Mouse (Mus musculus): ENCODE results near the gene Fcrla. TPM values are rescaled to one million over a fixed set of nuclear protein-coding genes. Genes with fewer than 3 reads are reported as not detected.

The Fcrla gene
- total RNA-seq, 2 experiments from 2014 or later = 0.20 TPM; not detected in 1

DNA sequence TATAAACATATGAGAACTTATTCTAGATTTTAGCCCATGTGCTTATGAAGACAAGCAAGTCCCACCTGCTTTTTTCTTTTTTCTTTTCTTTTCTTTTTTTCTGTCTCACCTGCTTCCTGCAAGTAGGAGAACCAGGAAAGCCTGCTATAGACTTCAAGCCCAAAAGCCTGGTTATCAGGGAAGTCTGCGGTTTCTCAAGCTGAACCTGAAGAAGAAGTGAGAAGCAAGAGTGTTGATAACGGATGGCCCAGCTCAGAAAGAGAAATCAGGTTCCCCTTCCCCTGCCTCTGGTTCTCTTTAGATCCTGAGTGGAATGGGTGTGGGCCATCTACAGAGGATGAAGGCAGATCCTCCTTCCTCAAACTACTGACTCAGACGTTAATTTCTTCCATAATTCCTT, 4.7 kb upstream of the Fcrla start:
- intact Hi-C loops (cut with DNase I) = no loop called here
- no peak for DNase-seq

GRCm38 (mm10) chr1:170929245-170929644, 1.9 kb upstream of the Fcrla start:
- intact Hi-C loops (cut with DNase I) = no loop called here
- no peak for DNase-seq

GRCm38 (mm10) chr1:170928467-170928866, 1.1 kb upstream of the Fcrla start:
- no peak for DNase-seq
- intact Hi-C loops (cut with DNase I) = no loop called here

- intact Hi-C loops (cut with DNase I) = no loop called here
- no peak for DNase-seq
Measured at GRCm38 (mm10) chr1:170926941-170927340, 442 bp downstream of the Fcrla start.

DNA sequence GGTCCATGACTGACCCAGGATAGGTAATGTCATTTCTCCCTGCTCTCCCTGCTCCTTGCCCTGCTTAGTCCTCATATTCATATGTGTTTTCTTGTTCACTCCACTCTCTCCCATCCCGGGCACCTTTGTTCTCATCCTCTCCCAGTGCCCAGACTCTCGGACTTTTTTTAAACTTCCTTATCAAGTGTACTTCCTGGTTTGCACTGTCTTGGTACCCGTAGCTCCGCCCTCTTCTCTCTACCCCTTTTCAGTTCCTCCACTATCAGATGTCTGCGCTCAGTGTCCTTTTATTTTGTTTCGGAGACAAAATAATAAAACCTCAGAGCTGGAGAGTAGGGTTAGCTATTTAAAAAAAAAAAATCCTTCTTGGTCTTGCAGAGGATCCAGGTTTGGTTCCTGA, 2.9 kb downstream of the Fcrla start:
- no peak for DNase-seq
- intact Hi-C loops (cut with DNase I) = no loop called here

DNA sequence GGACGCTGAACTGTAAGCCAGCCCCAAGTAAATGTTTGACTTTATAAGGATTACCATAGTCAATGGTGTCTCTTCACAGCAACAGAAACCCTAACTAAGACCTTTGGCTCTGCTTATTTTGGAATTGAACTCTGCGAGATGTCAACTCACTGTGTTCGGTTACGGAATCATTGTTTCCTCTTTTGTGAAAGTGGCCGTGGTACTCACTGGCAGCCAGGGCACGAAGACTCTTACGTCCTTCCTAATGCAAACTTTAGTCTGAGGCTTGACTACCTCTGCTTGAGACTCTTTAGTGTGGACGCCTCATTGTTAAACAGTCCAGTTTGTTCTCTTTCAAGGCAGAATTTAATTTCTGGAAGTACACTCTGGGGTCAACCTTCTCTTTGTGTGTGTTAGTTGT, 8.1 kb downstream of the Fcrla start:
- intact Hi-C loops (cut with DNase I) = no loop called here
- no peak for DNase-seq

- DNase-seq = no peak
Measured at GRCm38 (mm10) chr1:170915657-170916056, 11.7 kb downstream of the Fcrla start.

DNA sequence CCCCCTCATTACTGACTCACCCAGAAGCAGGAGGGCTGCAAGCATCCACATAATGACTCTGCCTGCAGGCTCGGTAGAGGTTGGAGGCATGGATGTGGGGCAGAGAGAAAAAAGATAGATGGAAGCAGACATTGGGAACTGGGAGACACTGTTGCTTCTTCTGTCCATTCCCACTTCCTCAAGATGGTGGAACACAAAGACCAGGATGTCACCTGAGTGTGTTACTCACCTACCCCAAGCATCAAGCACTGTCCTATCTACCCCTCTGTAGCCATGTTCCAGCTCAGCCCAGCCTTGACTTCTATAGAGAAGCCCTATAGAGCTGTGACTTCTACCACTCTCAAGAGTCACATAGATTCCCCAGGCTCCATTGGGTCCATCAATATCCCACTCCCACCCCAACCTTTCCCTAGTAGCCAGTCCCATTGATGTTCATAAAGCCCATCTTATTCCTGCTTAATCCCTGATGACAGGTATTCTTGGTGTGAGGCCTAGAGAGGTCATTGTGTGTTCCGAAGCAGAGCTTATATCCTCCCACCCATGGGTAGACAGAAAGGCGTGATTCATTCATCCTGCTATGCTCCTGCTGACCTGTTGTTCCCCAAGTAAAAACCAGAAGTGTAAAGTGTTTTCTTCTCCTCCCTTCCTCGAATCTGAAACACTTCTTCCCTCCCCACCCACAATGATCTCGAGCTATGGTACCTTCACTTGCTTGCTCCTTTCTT, 14.3 kb downstream of the Fcrla start, which contains the start of gene Fcrlb:
Fcrlb (minus strand) TSS at position 51 of the 725 bp plus-strand sequence.
- no peak for DNase-seq
- intact Hi-C loops (cut with DNase I) = no loop called here

More at GRCm38 (mm10) chr1:170915657-170916056, 11.7 kb downstream of the Fcrla start:
- intact Hi-C loops (cut with DNase I) = no loop called here

DNA sequence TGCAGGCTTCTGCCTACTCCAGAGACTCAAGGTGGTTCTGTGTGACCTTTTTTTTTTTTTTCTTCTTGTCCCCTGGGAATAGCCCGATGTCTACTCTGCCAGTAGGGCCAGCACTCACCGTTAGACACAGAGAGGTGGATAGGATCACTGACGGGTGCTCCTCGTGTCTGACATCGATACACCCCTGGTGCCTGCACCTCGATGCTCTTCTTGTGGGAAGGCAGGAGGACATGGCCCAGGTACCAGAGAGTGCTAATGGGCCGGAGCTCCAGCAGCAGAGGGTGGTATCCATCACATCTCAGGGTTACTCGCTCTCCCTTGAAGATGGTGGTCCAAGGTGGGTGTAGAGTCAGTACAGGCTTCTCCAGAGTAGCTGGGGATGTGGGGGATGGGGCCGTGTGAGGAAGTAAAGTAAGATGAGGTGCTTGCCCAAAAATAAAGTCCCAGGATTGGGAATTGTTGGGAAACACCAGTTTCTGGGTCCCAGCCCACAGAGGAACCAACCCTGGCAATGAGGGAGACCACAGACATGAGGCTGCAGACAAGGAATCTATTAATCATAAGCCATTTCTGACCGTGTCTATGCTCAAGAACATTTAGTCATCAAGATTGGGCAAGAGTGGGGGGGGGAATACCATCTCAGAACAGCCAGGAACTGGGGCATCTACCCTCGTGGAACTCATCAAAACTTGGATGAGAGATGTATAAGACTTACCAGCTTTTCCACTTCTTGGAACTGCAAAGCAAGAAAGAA, 15.3 kb downstream of the Fcrla start:
- intact Hi-C loops (cut with DNase I) = no loop called here
- DNase-seq = no peak

GRCm38 (mm10) chr1:170908341-170908740, 19.0 kb downstream of the Fcrla start:
- intact Hi-C loops (cut with DNase I) = no loop called here
- DNase-seq = no peak

GRCm38 (mm10) chr1:170907456-170908191, 19.8 kb downstream of the Fcrla start:
- DNase-seq = no peak
- intact Hi-C loops (cut with DNase I) = no loop called here

DNA sequence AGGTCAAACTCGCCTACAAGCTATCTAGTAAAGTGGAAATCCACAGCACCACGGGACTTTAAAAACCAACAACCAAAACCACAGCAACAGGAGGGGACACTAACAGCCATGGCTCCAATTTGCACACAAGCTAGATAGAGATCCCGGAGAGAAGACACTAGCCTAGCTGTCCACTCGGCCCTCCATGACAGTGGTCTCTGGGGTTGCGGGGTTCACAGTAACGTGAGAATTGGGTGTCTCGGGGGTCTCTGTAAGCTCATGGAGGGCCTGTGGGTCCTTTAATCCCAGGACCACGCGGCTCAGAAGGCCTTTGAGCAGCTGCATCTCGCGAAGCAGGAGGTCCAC, 20.3 kb downstream of the Fcrla start:
- intact Hi-C loops (cut with DNase I) = no loop called here
- no peak for DNase-seq

- intact Hi-C loops (cut with DNase I) = loop anchor here (2.0 kb wide), 1 partner anchor 91 kb away; no protein-coding TSS in a partner anchor
- no peak for DNase-seq
Measured at GRCm38 (mm10) chr1:170903485-170903884, 23.9 kb downstream of the Fcrla start.

DNA sequence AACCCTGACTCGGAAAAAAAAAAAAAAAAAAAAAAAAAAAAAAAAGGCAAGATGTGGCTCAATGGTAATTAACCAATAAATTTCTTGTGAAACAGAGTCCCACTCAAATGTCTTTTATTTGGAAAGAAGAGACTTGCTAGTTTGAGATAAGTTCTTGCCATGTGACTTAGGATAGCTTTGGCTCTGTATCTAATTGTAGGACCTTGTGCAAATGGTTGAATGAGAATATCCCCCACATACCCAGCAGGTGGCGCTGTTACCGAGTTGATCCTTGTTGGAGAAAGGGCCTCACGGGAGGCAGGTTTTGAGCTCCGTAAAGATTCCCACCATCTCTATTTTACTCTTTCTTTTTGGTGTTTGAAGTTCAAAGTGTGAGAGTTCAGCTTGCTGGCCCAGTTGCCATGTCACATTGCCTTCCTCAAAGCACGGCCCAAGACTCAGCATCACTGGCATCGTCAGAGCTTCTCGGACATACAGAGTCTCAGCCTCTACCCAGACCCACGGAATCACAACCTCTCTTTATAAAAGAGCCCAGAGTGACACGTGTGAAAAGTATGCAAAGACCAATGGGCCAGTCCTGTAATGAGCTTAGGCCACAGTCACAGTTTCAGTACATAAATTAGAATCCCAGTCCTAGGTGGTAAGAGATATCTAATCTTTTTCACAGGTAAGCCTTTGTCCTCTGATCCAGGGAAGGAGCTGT, 25.7 kb downstream of the Fcrla start:
- intact Hi-C loops (cut with DNase I) = loop anchor here (2.0 kb wide), 1 partner anchor 93 kb away; no protein-coding TSS in a partner anchor
- DNase-seq = peak; percentile 53 to 64

DNA sequence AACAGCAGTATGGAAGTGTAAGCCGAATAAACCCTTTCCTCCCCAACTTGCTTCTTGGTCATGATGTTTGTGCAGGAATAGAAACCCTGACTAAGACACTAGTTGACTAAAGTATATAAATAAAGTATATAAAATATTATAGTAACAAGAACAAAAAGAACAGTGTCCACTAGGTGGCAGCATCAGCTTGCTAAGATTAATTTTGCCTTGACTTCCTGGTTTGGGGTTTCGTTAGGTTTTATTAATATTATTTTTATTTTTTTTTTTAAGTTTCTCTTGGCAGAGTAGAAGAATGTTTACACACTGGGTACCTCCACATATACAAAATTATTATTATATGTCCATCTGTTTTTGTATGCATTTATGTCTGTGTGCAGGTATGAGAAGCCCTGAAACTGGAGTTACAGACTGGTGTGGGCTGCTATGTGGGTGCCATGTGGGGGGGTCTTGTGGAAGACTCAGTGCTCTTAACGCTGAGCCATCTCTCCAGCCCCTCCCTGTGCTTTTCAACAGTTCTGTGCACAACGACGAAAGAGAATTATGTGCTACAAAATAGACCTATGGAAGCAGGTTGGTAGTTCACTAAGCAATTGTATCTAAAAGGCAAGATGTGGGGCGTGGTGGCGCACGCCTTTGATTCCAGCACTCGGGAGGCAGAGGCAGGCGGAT, 26.4 kb downstream of the Fcrla start:
- no peak for DNase-seq
- intact Hi-C loops (cut with DNase I) = no loop called here

DNA sequence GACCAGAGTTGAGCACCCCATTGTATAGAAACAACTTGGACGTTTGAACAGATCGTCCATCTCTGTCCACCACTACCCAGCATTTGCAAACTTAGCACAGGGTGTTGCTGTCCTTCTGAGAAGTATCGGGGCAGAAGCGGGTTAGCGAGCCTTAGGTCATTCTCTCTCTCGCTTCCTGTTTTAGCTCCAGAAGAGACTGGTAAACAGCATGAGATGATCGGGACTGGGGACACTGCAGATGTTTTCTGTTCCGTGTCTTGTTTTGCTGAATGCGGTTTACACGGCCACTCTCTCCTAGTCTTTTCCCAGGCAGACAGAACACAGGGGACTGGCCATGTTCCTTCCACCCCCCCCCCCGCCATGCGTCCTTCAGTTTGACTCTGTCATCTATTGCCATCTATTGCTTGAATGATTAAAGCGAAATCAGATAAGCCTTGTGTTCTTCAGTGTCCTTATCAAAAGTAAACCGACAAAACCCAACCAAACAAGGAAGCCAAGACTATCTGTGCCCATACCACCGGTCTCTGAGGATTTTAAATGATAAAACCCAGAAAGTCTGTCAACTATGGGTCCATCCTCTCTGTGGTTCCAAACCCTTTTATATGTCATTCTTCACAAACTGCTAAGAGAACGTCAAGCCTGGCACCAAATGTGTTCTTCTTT, 28.8 kb downstream of the Fcrla start:
- intact Hi-C loops (cut with DNase I) = no loop called here
- DNase-seq = no peak

DNA sequence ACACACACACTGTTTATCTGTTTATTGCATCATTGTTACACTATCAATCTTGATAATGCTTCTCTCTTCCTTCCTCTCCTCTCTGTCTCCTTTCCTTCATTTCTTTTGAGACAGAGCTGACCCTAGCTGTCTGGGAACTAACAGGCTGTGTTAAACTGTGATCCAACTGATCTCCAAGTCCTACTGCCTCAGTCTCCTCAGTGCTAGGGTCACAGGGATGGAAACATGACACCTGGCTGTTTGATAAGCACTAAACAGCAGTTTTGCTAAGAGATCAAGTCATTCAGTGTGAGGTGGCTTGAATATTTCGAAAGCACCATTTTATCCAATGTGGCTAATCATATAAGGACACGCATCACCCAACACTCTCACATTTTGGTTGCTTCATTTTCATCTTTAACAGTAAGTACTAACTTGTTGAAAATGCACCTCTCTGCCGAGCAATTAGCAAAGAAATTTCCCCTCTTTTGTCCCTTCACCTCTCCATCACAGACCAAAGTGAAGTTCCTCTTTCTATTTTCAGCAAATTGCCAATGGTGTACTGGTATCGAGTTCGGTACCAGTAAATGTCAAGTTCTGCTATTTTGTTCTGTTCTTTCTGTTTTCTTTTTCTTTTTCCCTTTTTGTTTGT, 30.6 kb downstream of the Fcrla start:
- DNase-seq = no peak
- intact Hi-C loops (cut with DNase I) = no loop called here

GRCm38 (mm10) chr1:170894603-170895602, 32.5 kb downstream of the Fcrla start:
- intact Hi-C loops (cut with DNase I) = no loop called here
- no peak for DNase-seq

All from gastrocnemius, postnatal 36 days (tissue).